Mouse (Mus musculus) small intestine, adult 2 months (tissue): ENCODE measurements around the gene Tinagl1.

Experiments
- CTCF ChIP-seq: fragments of 200-500 bp; IDR thresholded peaks from 2 replicates; pipeline ENCODE4 v1.5.1; 2012; ENCODE audit warnings: low read depth, mild to moderate bottlenecking, control low read depth, inconsistent platforms, low read length, moderate library complexity, mixed read lengths; ENCODE audit not compliant: insufficient replicate concordance, insufficient read length; ENCODE audit errors: extremely low read depth
- POLR2A ChIP-seq: fragments of 200-500 bp; IDR thresholded peaks from 2 replicates; pipeline ENCODE4 v1.6.1; 2012; ENCODE audit warnings: low read depth, mild to moderate bottlenecking, control low read depth, inconsistent platforms, low read length, moderate library complexity

DNA sequence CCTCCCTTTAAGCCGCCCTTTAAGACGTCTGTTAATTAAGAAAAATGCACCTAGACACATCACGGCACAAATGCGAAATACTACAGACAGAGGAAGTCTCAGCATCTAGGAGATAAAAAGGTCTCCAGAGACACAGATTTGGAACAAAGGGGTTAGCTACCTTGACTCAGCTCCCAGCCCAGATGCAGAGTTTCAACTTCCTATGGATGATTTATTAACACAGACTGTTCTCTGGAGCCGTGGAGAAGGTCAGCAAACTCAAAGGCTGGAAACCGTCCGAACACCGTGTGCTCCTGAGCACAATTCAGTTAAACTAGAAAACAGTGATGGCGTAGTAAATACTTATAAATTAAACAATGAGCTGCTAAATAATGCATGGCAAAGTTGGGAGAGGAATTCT, 17.3 kb upstream of the Tinagl1 start:
- TF ChIP-seq POLR2A (no peak), CTCF (no peak)
